Mouse (Mus musculus): ENCODE results near the gene Spire2. TPM values are rescaled to one million over a fixed set of nuclear protein-coding genes. Genes with fewer than 3 reads are reported as not detected.
"Not testable (repeated sequence)": the region's sequence is repeated elsewhere in the genome, so short reads cannot be mapped to it uniquely, and the experiment has no call there.

Gene Spire2
- polyA plus RNA-seq (2011; ENCODE audit: insufficient read length, low read depth, missing spikeins): 3.0 and 4.7 TPM in 2 replicates

GRCm38 (mm10) chr8:123332262-123333090 lies at the start of gene Spire2:
Gene Spire2 (plus strand): TSS chr8:123332713.
- Histone ChIP-seq H3K4me1 (ENCODE audit: control insufficient read depth, insufficient read depth, low read length) (peaks cover 12% of the 10 kb centered on the region), H3K4me3 (ENCODE audit: insufficient read depth, low read length) (peak within 1 kb of the TSS; percentile 36), H3K27ac (ENCODE audit: insufficient read depth, low read length) (peak within 1 kb of the TSS; percentile 98)
- no peak for TF ChIP-seq CTCF (IDR thresholded peaks at IDR 0.05; ENCODE audit: borderline replicate concordance, insufficient read depth, low read length)
- peak; percentile 84 for TF ChIP-seq POLR2A (IDR thresholded peaks at IDR 0.05; ENCODE audit: low read depth, low read length)

- not testable (repeated sequence) for H3K4me1 ChIP-seq (ENCODE audit: control insufficient read depth, insufficient read depth, low read length); H3K27ac ChIP-seq (ENCODE audit: insufficient read depth, low read length); H3K4me3 ChIP-seq (ENCODE audit: insufficient read depth, low read length)
These were observed 49.5 kb upstream of the Spire2 start for GRCm38 (mm10) chr8:123282994-123283393.

GRCm38 (mm10) chr8:123283991-123284390 lies 48.5 kb upstream of the Spire2 start:
- Histone ChIP-seq H3K27ac (ENCODE audit: insufficient read depth, low read length) (no peak overlapping the region), H3K4me3 (ENCODE audit: insufficient read depth, low read length) (no peak overlapping the region), H3K4me1 (ENCODE audit: control insufficient read depth, insufficient read depth, low read length) (peaks cover 6% of the 10 kb centered on the region)
- no peak for TF ChIP-seq CTCF (IDR thresholded peaks at IDR 0.05; ENCODE audit: borderline replicate concordance, insufficient read depth, low read length)
- TF ChIP-seq POLR2A (IDR thresholded peaks at IDR 0.05; ENCODE audit: low read depth, low read length): no peak

- Histone ChIP-seq H3K4me1 (ENCODE audit: control insufficient read depth, insufficient read depth, low read length) (peaks cover 6% of the 10 kb centered on the region), H3K27ac (ENCODE audit: insufficient read depth, low read length) (no peak overlapping the region), H3K4me3 (ENCODE audit: insufficient read depth, low read length) (no peak overlapping the region)
- TF ChIP-seq POLR2A (IDR thresholded peaks at IDR 0.05; ENCODE audit: low read depth, low read length) (no peak), CTCF (IDR thresholded peaks at IDR 0.05; ENCODE audit: borderline replicate concordance, insufficient read depth, low read length) (no peak)
These were observed 48.0 kb upstream of the Spire2 start for GRCm38 (mm10) chr8:123284493-123284892.

GRCm38 (mm10) chr8:123287362-123287761 lies 45.2 kb upstream of the Spire2 start:
- TF ChIP-seq CTCF (IDR thresholded peaks at IDR 0.05; ENCODE audit: borderline replicate concordance, insufficient read depth, low read length) (no peak), POLR2A (IDR thresholded peaks at IDR 0.05; ENCODE audit: low read depth, low read length) (no peak)
- H3K4me3 ChIP-seq (ENCODE audit: insufficient read depth, low read length): no peak overlapping the region
- H3K4me1 ChIP-seq (ENCODE audit: control insufficient read depth, insufficient read depth, low read length): peaks cover 6% of the 10 kb centered on the region
- H3K27ac ChIP-seq (ENCODE audit: insufficient read depth, low read length): no peak overlapping the region

- no peak overlapping the region for H3K4me3 ChIP-seq (ENCODE audit: insufficient read depth, low read length)
- no peak for TF ChIP-seq POLR2A (IDR thresholded peaks at IDR 0.05; ENCODE audit: low read depth, low read length)
- peak; percentile 53; the same call in 1 of the 2 replicates for TF ChIP-seq CTCF (IDR thresholded peaks at IDR 0.05; ENCODE audit: borderline replicate concordance, insufficient read depth, low read length)
- H3K4me1 ChIP-seq (ENCODE audit: control insufficient read depth, insufficient read depth, low read length): 0 out of 2 replicates have a peak, but pooled peaks cover 2% of the 10 kb centered on the region
- no peak overlapping the region for H3K27ac ChIP-seq (ENCODE audit: insufficient read depth, low read length)
These were observed 42.3 kb upstream of the Spire2 start for GRCm38 (mm10) chr8:123290166-123290565.

GRCm38 (mm10) chr8:123290679-123291078 lies 41.8 kb upstream of the Spire2 start:
- no peak overlapping the region for H3K27ac ChIP-seq (ENCODE audit: insufficient read depth, low read length)
- TF ChIP-seq POLR2A (IDR thresholded peaks at IDR 0.05; ENCODE audit: low read depth, low read length) (no peak), CTCF (IDR thresholded peaks at IDR 0.05; ENCODE audit: borderline replicate concordance, insufficient read depth, low read length) (no peak)
- no peak overlapping the region for H3K4me3 ChIP-seq (ENCODE audit: insufficient read depth, low read length)
- 0 out of 2 replicates have a peak, but pooled peaks cover 2% of the 10 kb centered on the region for H3K4me1 ChIP-seq (ENCODE audit: control insufficient read depth, insufficient read depth, low read length)

- TF ChIP-seq CTCF (IDR thresholded peaks at IDR 0.05; ENCODE audit: borderline replicate concordance, insufficient read depth, low read length) (no peak), POLR2A (IDR thresholded peaks at IDR 0.05; ENCODE audit: low read depth, low read length) (no peak)
- Histone ChIP-seq H3K27ac (ENCODE audit: insufficient read depth, low read length) (no peak overlapping the region), H3K4me1 (ENCODE audit: control insufficient read depth, insufficient read depth, low read length) (0 out of 2 replicates have a peak, but pooled peaks cover 2% of the 10 kb centered on the region), H3K4me3 (ENCODE audit: insufficient read depth, low read length) (no peak overlapping the region)
These were observed 40.8 kb upstream of the Spire2 start for GRCm38 (mm10) chr8:123291716-123292115.

- no peak for TF ChIP-seq CTCF (IDR thresholded peaks at IDR 0.05; ENCODE audit: borderline replicate concordance, insufficient read depth, low read length)
- TF ChIP-seq POLR2A (IDR thresholded peaks at IDR 0.05; ENCODE audit: low read depth, low read length): no peak
- Histone ChIP-seq H3K4me1 (ENCODE audit: control insufficient read depth, insufficient read depth, low read length) (0 out of 2 replicates have a peak, but pooled peaks cover 2% of the 10 kb centered on the region), H3K4me3 (ENCODE audit: insufficient read depth, low read length) (no peak overlapping the region), H3K27ac (ENCODE audit: insufficient read depth, low read length) (no peak overlapping the region)
These were observed 40.2 kb upstream of the Spire2 start for GRCm38 (mm10) chr8:123292281-123292680.

GRCm38 (mm10) chr8:123292785-123293184 lies 39.7 kb upstream of the Spire2 start:
- 0 out of 2 replicates have a peak, but pooled peaks cover 2% of the 10 kb centered on the region for H3K4me1 ChIP-seq (ENCODE audit: control insufficient read depth, insufficient read depth, low read length)
- H3K27ac ChIP-seq (ENCODE audit: insufficient read depth, low read length): no peak overlapping the region
- TF ChIP-seq POLR2A (IDR thresholded peaks at IDR 0.05; ENCODE audit: low read depth, low read length) (no peak; the same call in 1 of the 2 replicates), CTCF (IDR thresholded peaks at IDR 0.05; ENCODE audit: borderline replicate concordance, insufficient read depth, low read length) (no peak)
- no peak overlapping the region for H3K4me3 ChIP-seq (ENCODE audit: insufficient read depth, low read length)
